Mouse (Mus musculus) midbrain, embryonic 13.5 days (tissue): ENCODE results near the gene Mrps25. TPM values are rescaled to one million over a fixed set of nuclear protein-coding genes. Genes with fewer than 3 reads are reported as not detected.

ENCODE experiments used
- ATAC-seq: fragments of 200-750 bp; cut with Nextera tagmentation; 2 replicates; pipeline ENCODE4 v1.8.0; 2017; ENCODE audit warnings: mild to moderate bottlenecking, moderate TSS enrichment, moderate library complexity
- H3K27ac ChIP-seq: fragments of 300-500 bp; sonication (generic); 2 replicates; pipeline ENCODE4 v1.5.1; 2015; ENCODE audit warnings: inconsistent platforms, mild to moderate bottlenecking, moderate library complexity
- H3K27me3 ChIP-seq: fragments of 300-500 bp; sonication (generic); 2 replicates; pipeline ENCODE4 v1.6.1; 2015; ENCODE audit warnings: mild to moderate bottlenecking, inconsistent platforms
- H3K36me3 ChIP-seq: fragments of 300-500 bp; sonication (generic); 2 replicates; pipeline ENCODE4 v1.6.1; 2015; ENCODE audit warnings: mild to moderate bottlenecking, inconsistent platforms
- H3K4me1 ChIP-seq: fragments of 300-500 bp; sonication (generic); replicated peaks from 2 replicates; pipeline ENCODE4 v1.6.1; 2015; ENCODE audit warnings: inconsistent platforms
- H3K4me2 ChIP-seq: fragments of 300-500 bp; sonication (generic); replicated peaks from 2 replicates; pipeline ENCODE4 v1.6.1; 2015; ENCODE audit warnings: moderate library complexity, mild to moderate bottlenecking, inconsistent platforms
- H3K4me3 ChIP-seq: fragments of 300-500 bp; sonication (generic); replicated peaks from 2 replicates; pipeline ENCODE4 v1.5.1; 2015; ENCODE audit warnings: mild to moderate bottlenecking, inconsistent platforms
- H3K9ac ChIP-seq: fragments of 300-500 bp; sonication (generic); replicated peaks from 2 replicates; pipeline ENCODE4 v1.6.1; 2015; ENCODE audit warnings: mild to moderate bottlenecking, inconsistent platforms
- H3K9me3 ChIP-seq: fragments of 300-500 bp; sonication (generic); 2 replicates; pipeline ENCODE4 v1.6.1; 2016; ENCODE audit warnings: mild to moderate bottlenecking, inconsistent platforms
- WGBS: fragments of 180-500 bp; shearing (Covaris S2); methylation state at CpG from one replicate; pipeline ENCODE4 v1.1.7; 2015; 5-methylcytosine and 5-hydroxymethylcytosine counted together
- polyA plus RNA-seq: library from polyadenylated mRNA; unstranded; fragments of >200 nt; fragmentation: Nextera tagmentation; extraction: Ambion mirVana; gene quantifications from 2 replicates; pipeline ENCODE4 v1.2.1, GENCODE M21; 2015

The Mrps25 gene
- polyA plus RNA-seq, 1 experiment from 2014 or later, result 68.2 TPM

DNA sequence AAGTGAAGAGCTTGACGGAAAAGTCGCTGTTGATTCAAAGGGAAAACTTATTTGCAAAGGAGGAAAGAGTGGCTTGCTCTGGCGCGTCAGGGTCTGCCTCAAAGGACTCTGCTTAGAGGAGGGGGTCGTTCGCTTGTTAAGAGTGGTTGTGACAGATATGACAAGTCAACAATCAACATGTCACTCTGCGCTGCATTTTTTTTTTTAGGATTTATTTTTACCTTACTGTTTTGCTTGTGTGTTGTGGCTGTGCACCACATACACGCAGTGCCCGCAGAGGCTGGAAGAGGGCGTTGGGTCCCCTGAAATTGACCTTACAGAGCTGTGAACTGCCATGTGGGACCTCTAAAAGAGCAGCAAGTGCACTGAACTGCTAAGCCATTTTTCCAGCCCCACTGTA lies 345 bp upstream of the Mrps25 start:
- H3K9me3 ChIP-seq, result peaks cover 5% of the 10 kb centered on the region; the same call in 1 of the 2 replicates
- ATAC-seq, result peak; percentile 81
- H3K27ac ChIP-seq, result peak overlapping the region; percentile 72
- peaks cover 15% of the 10 kb centered on the region for H3K4me1 ChIP-seq
- 3% methylated on average over 10 of the region's 10 CpGs for WGBS
- peak overlapping the region; percentile 84 for H3K4me2 ChIP-seq
- peaks cover 39% of the 10 kb centered on the region for H3K36me3 ChIP-seq
- H3K9ac ChIP-seq, result peak overlapping the region; percentile 90
- H3K4me3 ChIP-seq, result peak overlapping the region; percentile 84
- H3K27me3 ChIP-seq, result no peaks in the 10 kb centered on the region

- no peaks in the 10 kb centered on the region for H3K27me3 ChIP-seq
- 98% methylated on average over 1 of the region's 1 CpGs for WGBS
- H3K36me3 ChIP-seq, result peaks cover 66% of the 10 kb centered on the region
- H3K4me3 ChIP-seq, result no peak overlapping the region
- ATAC-seq, result no peak
- H3K9me3 ChIP-seq, result peaks cover 5% of the 10 kb centered on the region; the same call in 1 of the 2 replicates
- no peak overlapping the region for H3K4me2 ChIP-seq
- no peak overlapping the region for H3K27ac ChIP-seq
- no peaks in the 10 kb centered on the region for H3K4me1 ChIP-seq
- no peak overlapping the region for H3K9ac ChIP-seq
These were observed 7.4 kb downstream of the Mrps25 start for GRCm38 (mm10) chr6:92176450-92176849.

DNA sequence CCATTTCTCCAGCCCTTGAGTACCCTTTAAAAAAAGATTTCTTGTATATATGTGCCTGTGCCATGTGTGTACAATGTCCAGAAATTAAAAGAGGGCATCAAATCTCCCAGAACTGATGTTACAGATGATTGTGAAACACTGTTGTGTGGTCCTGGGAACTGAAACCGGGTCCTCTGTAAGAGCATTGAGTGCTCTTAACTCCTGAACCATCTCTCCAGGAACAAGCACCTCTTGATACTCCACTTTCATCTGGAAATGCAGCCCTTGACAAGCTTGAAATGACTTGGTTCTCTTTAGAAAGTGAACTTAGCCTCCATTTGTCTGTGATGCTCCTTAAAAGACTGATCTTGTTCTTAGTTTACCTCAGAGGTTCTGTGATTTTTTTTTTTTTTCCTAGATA lies 21.1 kb downstream of the Mrps25 start:
- Histone ChIP-seq H3K36me3 (peaks cover 95% of the 10 kb centered on the region), H3K27ac (no peak overlapping the region), H3K4me2 (no peak overlapping the region), H3K4me3 (no peak overlapping the region), H3K4me1 (no peaks in the 10 kb centered on the region; the same call in 1 of the 2 replicates), H3K9ac (no peak overlapping the region), H3K9me3 (no peaks in the 10 kb centered on the region), H3K27me3 (no peaks in the 10 kb centered on the region)
- WGBS, result 84% methylated on average over 1 of the region's 1 CpGs
- no peak for ATAC-seq

- Histone ChIP-seq H3K4me2 (no peak overlapping the region), H3K9ac (no peak overlapping the region), H3K4me1 (no peaks in the 10 kb centered on the region; the same call in 1 of the 2 replicates), H3K36me3 (peaks cover 99% of the 10 kb centered on the region), H3K9me3 (no peaks in the 10 kb centered on the region), H3K4me3 (no peak overlapping the region), H3K27ac (no peak overlapping the region), H3K27me3 (no peaks in the 10 kb centered on the region)
- no peak for ATAC-seq
- 97% methylated on average over 3 of the region's 3 CpGs for WGBS
These were observed 25.0 kb downstream of the Mrps25 start for GRCm38 (mm10) chr6:92158801-92159200.

GRCm38 (mm10) chr6:92153774-92154173 lies 30.1 kb downstream of the Mrps25 start:
- Histone ChIP-seq H3K27ac (no peak overlapping the region), H3K4me3 (no peak overlapping the region), H3K4me2 (no peak overlapping the region), H3K9ac (no peak overlapping the region), H3K36me3 (peaks cover 88% of the 10 kb centered on the region), H3K4me1 (no peaks in the 10 kb centered on the region), H3K9me3 (no peaks in the 10 kb centered on the region), H3K27me3 (no peaks in the 10 kb centered on the region)
- no peak for ATAC-seq
- WGBS, result 93% methylated on average over 1 of the region's 1 CpGs

DNA sequence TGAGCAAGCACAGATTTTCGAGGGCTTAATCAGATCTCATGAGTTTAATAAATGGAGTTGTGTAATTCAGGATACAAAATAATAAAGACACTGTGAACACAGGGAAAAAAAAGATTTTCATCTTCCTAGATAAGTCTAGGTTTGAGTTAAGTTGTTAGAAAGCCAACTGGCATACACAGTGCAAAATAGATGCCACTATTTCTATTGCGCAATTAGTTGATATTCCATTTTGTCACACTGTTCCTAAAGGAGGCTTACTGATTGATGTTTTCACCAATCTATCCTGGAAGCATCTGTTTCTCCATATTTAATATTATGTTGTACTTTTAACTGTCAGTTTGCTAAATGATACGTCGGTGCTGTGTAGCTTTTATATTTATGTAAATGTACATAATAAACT lies 38.0 kb downstream of the Mrps25 start:
- no peak overlapping the region for H3K4me2 ChIP-seq
- H3K4me1 ChIP-seq, result no peaks in the 10 kb centered on the region
- H3K9ac ChIP-seq, result no peak overlapping the region
- no peaks in the 10 kb centered on the region for H3K27me3 ChIP-seq
- no peaks in the 10 kb centered on the region for H3K9me3 ChIP-seq
- no peak overlapping the region for H3K4me3 ChIP-seq
- 95% methylated on average over 4 of the region's 4 CpGs for WGBS
- H3K36me3 ChIP-seq, result peaks cover 48% of the 10 kb centered on the region
- ATAC-seq, result no peak
- no peak overlapping the region for H3K27ac ChIP-seq

GRCm38 (mm10) chr6:92136356-92136755 lies 47.5 kb downstream of the Mrps25 start:
- Histone ChIP-seq H3K4me1 (no peaks in the 10 kb centered on the region), H3K4me2 (no peak overlapping the region), H3K27me3 (no peaks in the 10 kb centered on the region), H3K9me3 (no peaks in the 10 kb centered on the region), H3K36me3 (peaks cover 13% of the 10 kb centered on the region), H3K4me3 (no peak overlapping the region), H3K9ac (no peak overlapping the region), H3K27ac (no peak overlapping the region)
- WGBS, result 75% methylated on average over 2 of the region's 2 CpGs
- ATAC-seq, result no peak

GRCm38 (mm10) chr6:92133617-92134016 lies 50.2 kb downstream of the Mrps25 start:
- H3K27ac ChIP-seq, result no peak overlapping the region

GRCm38 (mm10) chr6:92132021-92132911 lies 51.6 kb downstream of the Mrps25 start:
- Histone ChIP-seq H3K27me3 (no peaks in the 10 kb centered on the region), H3K27ac (no peak overlapping the region), H3K4me3 (no peak overlapping the region), H3K9ac (no peak overlapping the region), H3K4me2 (no peak overlapping the region), H3K36me3 (peaks cover 5% of the 10 kb centered on the region; the same call in 1 of the 2 replicates), H3K4me1 (no peaks in the 10 kb centered on the region), H3K9me3 (no peaks in the 10 kb centered on the region)
- WGBS, result 87% methylated on average over 3 of the region's 3 CpGs
- no peak for ATAC-seq

More at GRCm38 (mm10) chr6:92133617-92134016, 50.2 kb downstream of the Mrps25 start:
- no peaks in the 10 kb centered on the region for H3K27me3 ChIP-seq
- H3K4me3 ChIP-seq, result no peak overlapping the region
- no peaks in the 10 kb centered on the region for H3K9me3 ChIP-seq
- ATAC-seq, result no peak
- H3K4me1 ChIP-seq, result no peaks in the 10 kb centered on the region
- H3K36me3 ChIP-seq, result peaks cover 5% of the 10 kb centered on the region; the same call in 1 of the 2 replicates
- WGBS, result 96% methylated on average over 2 of the region's 2 CpGs
- H3K9ac ChIP-seq, result no peak overlapping the region
- no peak overlapping the region for H3K4me2 ChIP-seq

- Histone ChIP-seq H3K36me3 (peaks cover 5% of the 10 kb centered on the region; the same call in 1 of the 2 replicates), H3K27me3 (no peaks in the 10 kb centered on the region), H3K9me3 (no peaks in the 10 kb centered on the region), H3K4me2 (no peak overlapping the region), H3K4me3 (no peak overlapping the region), H3K4me1 (no peaks in the 10 kb centered on the region), H3K9ac (no peak overlapping the region), H3K27ac (no peak overlapping the region)
- WGBS, result 98% methylated on average over 1 of the region's 1 CpGs
- ATAC-seq, result no peak
These were observed 52.4 kb downstream of the Mrps25 start for GRCm38 (mm10) chr6:92131456-92131855.

GRCm38 (mm10) chr6:92126861-92127468 lies 56.9 kb downstream of the Mrps25 start:
- no peak overlapping the region for H3K9ac ChIP-seq
- 100% methylated on average over 1 of the region's 1 CpGs for WGBS
- H3K4me3 ChIP-seq, result no peak overlapping the region
- no peak overlapping the region for H3K27ac ChIP-seq
- no peaks in the 10 kb centered on the region for H3K36me3 ChIP-seq
- no peak overlapping the region for H3K4me2 ChIP-seq
- H3K9me3 ChIP-seq, result no peaks in the 10 kb centered on the region
- ATAC-seq, result no peak
- no peaks in the 10 kb centered on the region for H3K27me3 ChIP-seq
- no peaks in the 10 kb centered on the region for H3K4me1 ChIP-seq

DNA sequence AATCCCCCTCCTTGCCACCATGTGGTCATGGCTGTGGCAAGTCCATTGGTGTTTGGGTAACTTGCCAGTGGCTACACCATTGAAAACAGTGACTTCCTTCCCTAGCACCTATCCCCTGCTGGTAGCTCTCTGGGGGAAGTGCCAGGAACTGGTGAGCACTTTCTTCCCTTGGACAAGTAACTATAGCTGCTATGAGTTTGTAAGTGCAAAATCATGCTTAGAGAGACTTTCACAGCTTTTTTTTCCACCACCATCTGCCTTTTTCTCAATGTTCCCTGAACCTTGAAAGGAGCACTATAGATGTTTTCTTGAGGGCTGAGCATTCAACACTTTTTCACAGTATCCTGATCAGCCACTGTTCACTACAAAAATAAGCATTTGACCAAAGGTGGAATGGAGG lies 59.3 kb downstream of the Mrps25 start:
- H3K36me3 ChIP-seq, result no peaks in the 10 kb centered on the region
- ATAC-seq, result no peak
- no peak overlapping the region for H3K27ac ChIP-seq
- H3K9me3 ChIP-seq, result no peaks in the 10 kb centered on the region
- no peaks in the 10 kb centered on the region for H3K27me3 ChIP-seq
- no peaks in the 10 kb centered on the region for H3K4me1 ChIP-seq
- H3K9ac ChIP-seq, result no peak overlapping the region
- no peak overlapping the region for H3K4me2 ChIP-seq
- no peak overlapping the region for H3K4me3 ChIP-seq
